Mouse (Mus musculus): ENCODE measurements at regions not wholly inside any gene's neighbourhood (a gene's known extent, or its start where the extent isn't known, plus 50 kb on each side); places are given as distances from the start of the nearest gene placed in this dataset.

GRCm38 (mm10) chr7:69740495-69740894 is 626.0 kb downstream of the Nr2f2 start:
- WGBS = 30% methylated on average over 6 of the region's 6 CpGs
- no peak overlapping the region for H3K9ac ChIP-seq
- ATAC-seq (ENCODE audit: insufficient number of reproducible peaks, low FRiP score, low TSS enrichment, low read depth) = no peak
- H3K4me3 ChIP-seq = no peak overlapping the region
- no peaks in the 10 kb centered on the region for H3K27me3 ChIP-seq
- no peak overlapping the region for H3K4me2 ChIP-seq
- no peaks in the 10 kb centered on the region for H3K4me1 ChIP-seq
- H3K9me3 ChIP-seq = no peaks in the 10 kb centered on the region
- no peaks in the 10 kb centered on the region for H3K36me3 ChIP-seq
- H3K27ac ChIP-seq = no peak overlapping the region

- Histone ChIP-seq H3K4me3 (no peak overlapping the region), H3K27me3 (no peaks in the 10 kb centered on the region), H3K36me3 (no peaks in the 10 kb centered on the region), H3K4me1 (no peaks in the 10 kb centered on the region), H3K9me3 (no peaks in the 10 kb centered on the region), H3K4me2 (no peak overlapping the region), H3K27ac (no peak overlapping the region), H3K9ac (no peak overlapping the region)
- WGBS = 87% methylated on average over 7 of the region's 7 CpGs
- ATAC-seq (ENCODE audit: insufficient number of reproducible peaks, low FRiP score, low TSS enrichment, low read depth) = no peak
These were observed 627.5 kb downstream of the Nr2f2 start for GRCm38 (mm10) chr7:69738998-69739397.

- H3K4me1 ChIP-seq = no peaks in the 10 kb centered on the region
- H3K4me3 ChIP-seq = no peak overlapping the region
- no peaks in the 10 kb centered on the region for H3K9me3 ChIP-seq
- no peaks in the 10 kb centered on the region for H3K36me3 ChIP-seq
- no peak overlapping the region for H3K27ac ChIP-seq
- WGBS = 74% methylated on average over 5 of the region's 5 CpGs
- H3K9ac ChIP-seq = no peak overlapping the region
- H3K4me2 ChIP-seq = no peak overlapping the region
- ATAC-seq (ENCODE audit: insufficient number of reproducible peaks, low FRiP score, low TSS enrichment, low read depth) = no peak
- H3K27me3 ChIP-seq = no peaks in the 10 kb centered on the region
These were observed 651.5 kb downstream of the Nr2f2 start for GRCm38 (mm10) chr7:69715081-69715480.

GRCm38 (mm10) chr7:69670211-69670610 is 696.3 kb downstream of the Nr2f2 start:
- Histone ChIP-seq H3K4me1 (no peaks in the 10 kb centered on the region), H3K4me3 (no peak overlapping the region), H3K9ac (no peak overlapping the region), H3K36me3 (no peaks in the 10 kb centered on the region), H3K27me3 (no peaks in the 10 kb centered on the region), H3K4me2 (no peak overlapping the region), H3K27ac (no peak overlapping the region), H3K9me3 (no peaks in the 10 kb centered on the region)
- 64% methylated on average over 1 of the region's 1 CpGs for WGBS
- ATAC-seq (ENCODE audit: insufficient number of reproducible peaks, low FRiP score, low TSS enrichment, low read depth) = no peak

- no peak for ATAC-seq (ENCODE audit: insufficient number of reproducible peaks, low FRiP score, low TSS enrichment, low read depth)
- Histone ChIP-seq H3K4me1 (no peaks in the 10 kb centered on the region), H3K4me3 (no peak overlapping the region), H3K9me3 (no peaks in the 10 kb centered on the region), H3K27me3 (no peaks in the 10 kb centered on the region), H3K9ac (no peak overlapping the region), H3K36me3 (no peaks in the 10 kb centered on the region), H3K4me2 (no peak overlapping the region), H3K27ac (no peak overlapping the region)
- 12% methylated on average over 9 of the region's 9 CpGs for WGBS
These were observed 711.0 kb downstream of the Nr2f2 start for GRCm38 (mm10) chr7:69655583-69655982.

GRCm38 (mm10) chr7:69645449-69645848 is 721.1 kb downstream of the Nr2f2 start:
- Histone ChIP-seq H3K9me3 (no peaks in the 10 kb centered on the region), H3K36me3 (no peaks in the 10 kb centered on the region), H3K4me2 (no peak overlapping the region), H3K4me3 (no peak overlapping the region), H3K4me1 (no peaks in the 10 kb centered on the region), H3K27ac (no peak overlapping the region), H3K9ac (no peak overlapping the region), H3K27me3 (no peaks in the 10 kb centered on the region)
- WGBS = 82% methylated on average over 6 of the region's 6 CpGs
- ATAC-seq (ENCODE audit: insufficient number of reproducible peaks, low FRiP score, low TSS enrichment, low read depth) = no peak

- ATAC-seq (ENCODE audit: insufficient number of reproducible peaks, low FRiP score, low TSS enrichment, low read depth) = no peak
- no peak overlapping the region for H3K4me3 ChIP-seq
- H3K9ac ChIP-seq = no peak overlapping the region
- H3K4me2 ChIP-seq = no peak overlapping the region
- H3K4me1 ChIP-seq = no peaks in the 10 kb centered on the region
- WGBS = 62% methylated on average over 9 of the region's 9 CpGs
- H3K36me3 ChIP-seq = no peaks in the 10 kb centered on the region
- H3K27me3 ChIP-seq = no peaks in the 10 kb centered on the region
- no peaks in the 10 kb centered on the region for H3K9me3 ChIP-seq
- H3K27ac ChIP-seq = no peak overlapping the region
These were observed 724.9 kb downstream of the Nr2f2 start for GRCm38 (mm10) chr7:69641652-69642051.

- Histone ChIP-seq H3K4me2 (no peak overlapping the region), H3K9me3 (no peaks in the 10 kb centered on the region), H3K36me3 (no peaks in the 10 kb centered on the region), H3K4me1 (no peaks in the 10 kb centered on the region), H3K4me3 (no peak overlapping the region), H3K27ac (no peak overlapping the region), H3K9ac (no peak overlapping the region), H3K27me3 (no peaks in the 10 kb centered on the region)
- WGBS = 71% methylated on average over 3 of the region's 3 CpGs
- ATAC-seq (ENCODE audit: insufficient number of reproducible peaks, low FRiP score, low TSS enrichment, low read depth) = no peak
These were observed 766.7 kb downstream of the Nr2f2 start for GRCm38 (mm10) chr7:69599866-69600265.

- no peak overlapping the region for H3K27ac ChIP-seq
- no peaks in the 10 kb centered on the region for H3K27me3 ChIP-seq
- no peak for ATAC-seq (ENCODE audit: insufficient number of reproducible peaks, low FRiP score, low TSS enrichment, low read depth)
- no peaks in the 10 kb centered on the region for H3K36me3 ChIP-seq
- no peak overlapping the region for H3K9ac ChIP-seq
- H3K4me3 ChIP-seq = no peak overlapping the region
- no peak overlapping the region for H3K4me2 ChIP-seq
- 35% methylated on average over 6 of the region's 6 CpGs for WGBS
- H3K4me1 ChIP-seq = no peaks in the 10 kb centered on the region; the same call in 1 of the 2 replicates
- H3K9me3 ChIP-seq = no peaks in the 10 kb centered on the region
These were observed 780.8 kb downstream of the Nr2f2 start for GRCm38 (mm10) chr7:69585716-69586115.

GRCm38 (mm10) chr7:69585131-69585530 is 781.4 kb downstream of the Nr2f2 start:
- 49% methylated on average over 4 of the region's 4 CpGs for WGBS
- Histone ChIP-seq H3K36me3 (no peaks in the 10 kb centered on the region), H3K9me3 (no peaks in the 10 kb centered on the region), H3K9ac (no peak overlapping the region), H3K4me2 (no peak overlapping the region), H3K4me3 (no peak overlapping the region), H3K27me3 (no peaks in the 10 kb centered on the region), H3K27ac (no peak overlapping the region), H3K4me1 (no peaks in the 10 kb centered on the region; the same call in 1 of the 2 replicates)
- no peak for ATAC-seq (ENCODE audit: insufficient number of reproducible peaks, low FRiP score, low TSS enrichment, low read depth)

GRCm38 (mm10) chr7:69584516-69584915 is 782.0 kb downstream of the Nr2f2 start:
- Histone ChIP-seq H3K9me3 (no peaks in the 10 kb centered on the region), H3K36me3 (no peaks in the 10 kb centered on the region), H3K4me3 (no peak overlapping the region), H3K27ac (no peak overlapping the region), H3K9ac (no peak overlapping the region), H3K4me1 (no peaks in the 10 kb centered on the region; the same call in 1 of the 2 replicates), H3K27me3 (no peaks in the 10 kb centered on the region), H3K4me2 (no peak overlapping the region)
- no peak for ATAC-seq (ENCODE audit: insufficient number of reproducible peaks, low FRiP score, low TSS enrichment, low read depth)
- WGBS = 53% methylated on average over 2 of the region's 2 CpGs

GRCm38 (mm10) chr7:69583901-69584300 is 782.6 kb downstream of the Nr2f2 start:
- Histone ChIP-seq H3K9ac (no peak overlapping the region), H3K4me2 (no peak overlapping the region), H3K4me1 (no peaks in the 10 kb centered on the region; the same call in 1 of the 2 replicates), H3K9me3 (no peaks in the 10 kb centered on the region), H3K4me3 (no peak overlapping the region), H3K36me3 (no peaks in the 10 kb centered on the region), H3K27ac (no peak overlapping the region), H3K27me3 (no peaks in the 10 kb centered on the region)
- no peak for ATAC-seq (ENCODE audit: insufficient number of reproducible peaks, low FRiP score, low TSS enrichment, low read depth)
- WGBS = 23% methylated on average over 1 of the region's 1 CpGs

- WGBS = 58% methylated on average over 6 of the region's 6 CpGs
- H3K4me2 ChIP-seq = no peak overlapping the region
- no peaks in the 10 kb centered on the region for H3K36me3 ChIP-seq
- ATAC-seq (ENCODE audit: insufficient number of reproducible peaks, low FRiP score, low TSS enrichment, low read depth) = no peak
- H3K9ac ChIP-seq = no peak overlapping the region
- no peaks in the 10 kb centered on the region for H3K27me3 ChIP-seq
- H3K4me3 ChIP-seq = no peak overlapping the region
- no peak overlapping the region for H3K27ac ChIP-seq
- no peaks in the 10 kb centered on the region; the same call in 1 of the 2 replicates for H3K4me1 ChIP-seq
- H3K9me3 ChIP-seq = no peaks in the 10 kb centered on the region
These were observed 784.9 kb downstream of the Nr2f2 start for GRCm38 (mm10) chr7:69581668-69582067.

Data from limb, embryonic 15.5 days (tissue).